Mouse (Mus musculus): ENCODE measurements around the gene Hdac10.

DNA sequence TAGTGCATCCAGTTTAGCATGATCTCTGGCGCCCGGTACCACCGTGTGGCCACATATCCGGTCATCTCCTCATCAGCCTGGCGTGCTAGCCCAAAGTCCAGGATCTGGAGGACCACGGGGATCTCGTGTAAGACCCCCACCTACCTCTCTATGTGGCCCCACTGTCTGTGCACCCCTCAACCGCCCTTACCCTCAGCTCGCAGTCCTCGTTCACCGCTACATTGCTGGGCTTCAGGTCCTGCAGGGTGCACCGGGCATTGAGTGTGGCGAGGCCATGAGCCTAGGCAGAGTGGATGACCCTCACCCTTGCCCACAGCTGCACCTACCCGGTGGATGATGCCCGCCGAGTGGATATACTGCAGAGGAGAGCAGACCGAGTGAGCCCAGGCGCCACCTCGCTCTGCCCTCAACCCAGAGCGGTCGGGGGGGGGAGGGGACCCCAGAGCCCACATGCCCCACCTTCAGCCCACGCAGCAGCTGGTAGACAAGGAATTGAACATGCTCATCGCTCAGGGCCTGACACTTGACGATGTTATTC is 17.4 kb upstream of the Hdac10 start:
- TF ChIP-seq POLR2A (IDR thresholded peaks at IDR 0.05; ENCODE audit: insufficient read length, low read depth) (no peak), E2F4 (IDR thresholded peaks at IDR 0.05; ENCODE audit: insufficient read depth) (no peak), MAX (IDR thresholded peaks at IDR 0.05; ENCODE audit: low read depth) (no peak), CEBPB (IDR thresholded peaks at IDR 0.05; ENCODE audit: insufficient read depth, poor library complexity, severe bottlenecking) (no peak), TCF3 (IDR thresholded peaks at IDR 0.05; ENCODE audit: insufficient read length, low read depth) (no peak), MYOD1 (IDR thresholded peaks at IDR 0.05; ENCODE audit: control insufficient read depth in 1 of 3, insufficient read length in 2 of 3, low read depth in 2 of 3) (no peak), USF1 (IDR thresholded peaks at IDR 0.05; ENCODE audit: low read depth) (no peak), TCF12 (IDR thresholded peaks at IDR 0.05; ENCODE audit: insufficient read depth, poor library complexity, severe bottlenecking) (no peak), POLR2AphosphoS2 (IDR thresholded peaks at IDR 0.05; ENCODE audit: insufficient read length, low read depth) (no peak)
